Mouse (Mus musculus) stomach, postnatal 0 days (tissue): ENCODE measurements around the gene Mas1.

ENCODE experiments used
- CTCF ChIP-seq: IDR thresholded peaks from 2 replicates; pipeline ENCODE4 v1.5.1; 2016; ENCODE audit warnings: antibody characterized with exemption, low read depth, mild to moderate bottlenecking, moderate library complexity
- EP300 ChIP-seq: optimal IDR thresholded peaks from 2 replicates; pipeline ENCODE3; 2016; ENCODE audit warnings: antibody characterized with exemption

- TF ChIP-seq CTCF = no peak
- TF ChIP-seq EP300 = no peak
Measured at GRCm38 (mm10) chr17:12814502-12814901, 53.4 kb downstream of the Mas1 start.
